Mouse (Mus musculus) intestine, postnatal 0 days (tissue): ENCODE data around the gene Snrpb. TPM values are rescaled to one million over a fixed set of nuclear protein-coding genes. Genes with fewer than 3 reads are reported as not detected.

Experiments used
- ATAC-seq: fragments of 200-750 bp; cut with Nextera tagmentation; 2 replicates; pipeline ENCODE4 v1.8.0; 2017; ENCODE audit warnings: mild to moderate bottlenecking, moderate TSS enrichment, moderate library complexity
- H3K27ac ChIP-seq: fragments of 300-500 bp; sonication (generic); 2 replicates; pipeline ENCODE4 v1.5.1; 2014; ENCODE audit warnings: mild to moderate bottlenecking, low read depth, low read length, moderate library complexity
- H3K27me3 ChIP-seq: fragments of 300-500 bp; sonication (generic); replicated peaks from 2 replicates; pipeline ENCODE4 v1.6.1; 2014; ENCODE audit warnings: low read length, mixed read lengths; ENCODE audit not compliant: control insufficient read depth, insufficient read depth
- H3K36me3 ChIP-seq: fragments of 300-500 bp; sonication (generic); 2 replicates; pipeline ENCODE4 v1.6.1; 2014; ENCODE audit warnings: mild to moderate bottlenecking, moderate library complexity; ENCODE audit not compliant: control insufficient read depth, insufficient read depth
- H3K4me1 ChIP-seq: fragments of 300-500 bp; sonication (generic); replicated peaks from 2 replicates; pipeline ENCODE4 v1.6.1; 2014; ENCODE audit warnings: antibody characterized with exemption, low read length, mixed read lengths; ENCODE audit not compliant: control insufficient read depth, insufficient read depth
- H3K4me2 ChIP-seq: fragments of 300-500 bp; sonication (generic); replicated peaks from 2 replicates; pipeline ENCODE4 v1.6.1; 2014; ENCODE audit warnings: low read depth, mild to moderate bottlenecking, moderate library complexity
- H3K4me3 ChIP-seq: fragments of 300-500 bp; sonication (generic); 2 replicates; pipeline ENCODE4 v1.5.1; 2014; ENCODE audit warnings: low read depth, low read length
- H3K9ac ChIP-seq: fragments of 300-500 bp; sonication (generic); 2 replicates; pipeline ENCODE4 v1.6.1; 2014; ENCODE audit warnings: mild to moderate bottlenecking, low read depth, low read length
- H3K9me3 ChIP-seq: fragments of 300-500 bp; sonication (generic); 2 replicates; pipeline ENCODE4 v1.6.1; 2016; ENCODE audit warnings: mixed run types; ENCODE audit not compliant: control insufficient read depth
- CTCF ChIP-seq: sonication (generic); IDR thresholded peaks from 2 replicates; pipeline ENCODE4 v1.5.1; 2016; ENCODE audit warnings: low read depth, mild to moderate bottlenecking, control low read depth, antibody characterized with exemption, moderate library complexity
- WGBS: fragments of 180-500 bp; shearing (Covaris S2); extraction: QIAGEN DNeasy Blood & Tissue Kit; methylation state at CpG from one replicate; pipeline ENCODE4 v1.1.7; 2014; 5-methylcytosine and 5-hydroxymethylcytosine counted together
- polyA plus RNA-seq: library from polyadenylated mRNA; unstranded; fragments of >200 nt; fragmentation: Nextera tagmentation; extraction: Ambion mirVana; gene quantifications from 2 replicates; pipeline ENCODE4 v1.2.1, GENCODE M21; 2015

Gene Snrpb
- polyA plus RNA-seq, 1 experiment from 2014 or later = 234 TPM

- H3K4me3 ChIP-seq = no peak overlapping the region
- no peak overlapping the region for H3K27ac ChIP-seq
- H3K9me3 ChIP-seq = no peaks in the 10 kb centered on the region
- ATAC-seq = no peak
- H3K36me3 ChIP-seq = no peaks in the 10 kb centered on the region
- no peak for TF ChIP-seq CTCF
- H3K9ac ChIP-seq = no peak overlapping the region
- no peak overlapping the region for H3K4me2 ChIP-seq
- 82% methylated on average over 5 of the region's 5 CpGs for WGBS
- no peaks in the 10 kb centered on the region for H3K4me1 ChIP-seq
- H3K27me3 ChIP-seq = no peaks in the 10 kb centered on the region
Observed at GRCm38 (mm10) chr2:130146089-130146668, 33.0 kb downstream of the Snrpb start.

GRCm38 (mm10) chr2:130144703-130145324 is 34.4 kb downstream of the Snrpb start:
- Histone ChIP-seq H3K9ac (no peak overlapping the region), H3K4me1 (no peaks in the 10 kb centered on the region), H3K9me3 (no peaks in the 10 kb centered on the region), H3K27ac (no peak overlapping the region), H3K27me3 (no peaks in the 10 kb centered on the region), H3K4me2 (no peak overlapping the region), H3K36me3 (no peaks in the 10 kb centered on the region), H3K4me3 (no peak overlapping the region)
- no peak for TF ChIP-seq CTCF
- WGBS = 80% methylated on average over 23 of the region's 23 CpGs
- ATAC-seq = no peak

GRCm38 (mm10) chr2:130143011-130143410 is 36.2 kb downstream of the Snrpb start:
- no peaks in the 10 kb centered on the region for H3K36me3 ChIP-seq
- no peak overlapping the region for H3K9ac ChIP-seq
- WGBS = 83% methylated on average over 8 of the region's 8 CpGs
- no peak overlapping the region for H3K4me3 ChIP-seq
- no peaks in the 10 kb centered on the region for H3K27me3 ChIP-seq
- H3K27ac ChIP-seq = no peak overlapping the region
- no peak for TF ChIP-seq CTCF
- no peaks in the 10 kb centered on the region for H3K4me1 ChIP-seq
- no peaks in the 10 kb centered on the region for H3K9me3 ChIP-seq
- H3K4me2 ChIP-seq = no peak overlapping the region
- ATAC-seq = no peak

- Histone ChIP-seq H3K27me3 (no peaks in the 10 kb centered on the region), H3K36me3 (no peaks in the 10 kb centered on the region), H3K4me3 (no peak overlapping the region), H3K9me3 (no peaks in the 10 kb centered on the region), H3K27ac (no peak overlapping the region), H3K4me2 (no peak overlapping the region), H3K9ac (no peak overlapping the region), H3K4me1 (no peaks in the 10 kb centered on the region)
- WGBS = 52% methylated on average over 1 of the region's 1 CpGs
- no peak for TF ChIP-seq CTCF
- no peak for ATAC-seq
Observed at GRCm38 (mm10) chr2:130129687-130130086, 49.5 kb downstream of the Snrpb start.

- no peak overlapping the region for H3K4me3 ChIP-seq
- WGBS = 51% methylated on average over 1 of the region's 1 CpGs
- no peaks in the 10 kb centered on the region for H3K27me3 ChIP-seq
- H3K4me1 ChIP-seq = no peaks in the 10 kb centered on the region
- no peaks in the 10 kb centered on the region for H3K36me3 ChIP-seq
- no peak for ATAC-seq
- no peaks in the 10 kb centered on the region for H3K9me3 ChIP-seq
- no peak overlapping the region for H3K27ac ChIP-seq
- H3K4me2 ChIP-seq = no peak overlapping the region
- H3K9ac ChIP-seq = no peak overlapping the region
- no peak for TF ChIP-seq CTCF
Observed at GRCm38 (mm10) chr2:130126073-130126472, 53.1 kb downstream of the Snrpb start.

DNA sequence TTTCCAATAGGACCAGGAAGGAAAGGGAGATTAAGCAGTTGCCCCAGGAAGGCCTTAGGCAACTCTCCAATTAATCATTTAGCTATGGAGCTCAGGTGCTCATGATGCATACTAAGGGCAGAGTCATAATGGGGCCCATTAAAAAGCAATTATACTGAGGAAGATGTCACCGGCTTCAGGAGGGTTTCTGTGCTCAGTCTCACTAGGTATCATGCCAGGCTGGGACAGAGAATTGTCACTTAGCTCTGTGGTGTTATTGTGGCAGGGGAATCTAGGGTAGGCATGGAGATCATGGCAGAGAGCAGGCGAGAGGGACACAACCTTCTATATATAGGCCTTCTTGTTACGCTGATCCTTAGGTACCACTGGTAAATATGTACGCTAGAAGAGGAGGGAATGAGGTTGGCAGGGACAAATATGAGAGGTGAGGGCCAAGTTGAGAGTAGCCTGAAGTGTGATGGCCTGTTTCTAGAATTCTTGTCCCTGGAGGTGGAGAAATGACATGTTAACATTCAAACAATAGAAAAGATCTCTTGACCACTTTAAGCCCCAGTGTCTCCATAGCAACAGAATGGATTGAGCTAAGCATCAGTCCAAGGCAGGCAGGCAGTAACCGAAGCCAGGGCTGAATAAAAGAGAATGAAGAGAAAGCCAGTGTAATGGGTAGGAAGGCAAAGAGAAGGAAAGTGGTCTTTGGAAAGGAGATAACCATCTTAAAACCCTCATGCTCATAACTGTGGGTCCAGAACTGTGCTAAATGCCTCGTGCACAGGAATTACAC is 53.7 kb downstream of the Snrpb start:
- H3K9me3 ChIP-seq = no peaks in the 10 kb centered on the region
- 80% methylated on average over 6 of the region's 6 CpGs for WGBS
- no peak for TF ChIP-seq CTCF
- no peaks in the 10 kb centered on the region for H3K27me3 ChIP-seq
- no peak overlapping the region for H3K4me3 ChIP-seq
- H3K36me3 ChIP-seq = no peaks in the 10 kb centered on the region
- no peak overlapping the region for H3K27ac ChIP-seq
- H3K4me2 ChIP-seq = no peak overlapping the region
- ATAC-seq = no peak
- no peaks in the 10 kb centered on the region for H3K4me1 ChIP-seq
- H3K9ac ChIP-seq = no peak overlapping the region

Other genes with a start within 250 kb of the Snrpb start
- gene Tgm3, start 167.1 kb downstream of the Snrpb start, polyA plus RNA-seq = 0.09 TPM in 1 of 2 replicates, not detected in the other
- not detected in 2 replicates for gene Tgm6, start 67.0 kb downstream of the Snrpb start, polyA plus RNA-seq
- not detected in 2 replicates for gene Tmc2, start 15.8 kb upstream of the Snrpb start, polyA plus RNA-seq
- gene Nop56, start 95.0 kb upstream of the Snrpb start, polyA plus RNA-seq = 66.5 and 75.1 TPM in 2 replicates
- 142 and 148 TPM in 2 replicates for gene Idh3b, start 105.1 kb upstream of the Snrpb start, polyA plus RNA-seq
- 0.85 and 0.86 TPM in 2 replicates for gene Ebf4, start 115.8 kb upstream of the Snrpb start, polyA plus RNA-seq
- 5.2 and 7.8 TPM in 2 replicates for gene Cpxm1, start 218.2 kb upstream of the Snrpb start, polyA plus RNA-seq
- gene Gm28372, start 225.8 kb upstream of the Snrpb start, polyA plus RNA-seq = not detected in 2 replicates
- gene 1700020A23Rik, start 225.9 kb upstream of the Snrpb start, polyA plus RNA-seq = not detected in 2 replicates
- not detected in 2 replicates for gene Tmem239, start 227.1 kb upstream of the Snrpb start, polyA plus RNA-seq
- 35.2 and 39.6 TPM in 2 replicates for gene Vps16, start 244.9 kb upstream of the Snrpb start, polyA plus RNA-seq
- gene Pced1a, start 245.3 kb upstream of the Snrpb start, polyA plus RNA-seq = 5.3 and 6.1 TPM in 2 replicates